Mouse (Mus musculus): ENCODE measurements around the gene Prkab2.

The Prkab2 gene

GRCm38 (mm10) chr3:97657655-97658411 lies at the start of gene Prkab2:
Prkab2 (plus strand) TSS chr3:97658193.
- peak; percentile 100 for DNase-seq (ENCODE audit: extremely low spot score, low spot score)

GRCm38 (mm10) chr3:97609201-97609844 lies 48.7 kb upstream of the Prkab2 start:
- no peak for DNase-seq (ENCODE audit: extremely low spot score, low spot score)

GRCm38 (mm10) chr3:97609845-97610410 lies 48.1 kb upstream of the Prkab2 start, which contains the start of gene Chd1l:
Chd1l (minus strand) TSS chr3:97610203.
- DNase-seq (ENCODE audit: extremely low spot score, low spot score) = peak; percentile 97

GRCm38 (mm10) chr3:97611021-97611420 lies 47.0 kb upstream of the Prkab2 start:
- DNase-seq (ENCODE audit: extremely low spot score, low spot score) = no peak

- DNase-seq (ENCODE audit: extremely low spot score, low spot score) = no peak
Observed at GRCm38 (mm10) chr3:97615154-97615553, 42.8 kb upstream of the Prkab2 start.

GRCm38 (mm10) chr3:97615933-97616332 lies 42.1 kb upstream of the Prkab2 start:
- no peak for DNase-seq (ENCODE audit: extremely low spot score, low spot score)

GRCm38 (mm10) chr3:97617091-97617825 lies 40.7 kb upstream of the Prkab2 start:
- no peak for DNase-seq (ENCODE audit: extremely low spot score, low spot score)

- DNase-seq (ENCODE audit: extremely low spot score, low spot score) = no peak
Observed at GRCm38 (mm10) chr3:97617899-97618298, 40.1 kb upstream of the Prkab2 start.

- no peak for DNase-seq (ENCODE audit: extremely low spot score, low spot score)
Observed at GRCm38 (mm10) chr3:97620657-97621056, 37.3 kb upstream of the Prkab2 start.

- no peak for DNase-seq (ENCODE audit: extremely low spot score, low spot score)
Observed at GRCm38 (mm10) chr3:97624611-97625010, 33.4 kb upstream of the Prkab2 start.

GRCm38 (mm10) chr3:97627893-97628292 lies 30.1 kb upstream of the Prkab2 start:
- DNase-seq (ENCODE audit: extremely low spot score, low spot score) = no peak

GRCm38 (mm10) chr3:97628391-97629001 lies 29.5 kb upstream of the Prkab2 start, which contains the start of gene Fmo5:
Fmo5 (plus strand) TSS chr3:97628804.
- DNase-seq (ENCODE audit: extremely low spot score, low spot score) = peak; percentile 19

- DNase-seq (ENCODE audit: extremely low spot score, low spot score) = no peak
Observed at GRCm38 (mm10) chr3:97629941-97630340, 28.1 kb upstream of the Prkab2 start.

- DNase-seq (ENCODE audit: extremely low spot score, low spot score) = no peak
Observed at GRCm38 (mm10) chr3:97630746-97631145, 27.2 kb upstream of the Prkab2 start.

GRCm38 (mm10) chr3:97631258-97631860 lies 26.6 kb upstream of the Prkab2 start:
- DNase-seq (ENCODE audit: extremely low spot score, low spot score) = no peak

- DNase-seq (ENCODE audit: extremely low spot score, low spot score) = no peak
Observed at GRCm38 (mm10) chr3:97633456-97633855, 24.5 kb upstream of the Prkab2 start.

- no peak for DNase-seq (ENCODE audit: extremely low spot score, low spot score)
Observed at GRCm38 (mm10) chr3:97634288-97634761, 23.7 kb upstream of the Prkab2 start.

- no peak for DNase-seq (ENCODE audit: extremely low spot score, low spot score)
Observed at GRCm38 (mm10) chr3:97641396-97641795, 16.6 kb upstream of the Prkab2 start.

GRCm38 (mm10) chr3:97642001-97642400 lies 16.0 kb upstream of the Prkab2 start:
- DNase-seq (ENCODE audit: extremely low spot score, low spot score) = no peak

- no peak for DNase-seq (ENCODE audit: extremely low spot score, low spot score)
Observed at GRCm38 (mm10) chr3:97648518-97648917, 9.5 kb upstream of the Prkab2 start.

- DNase-seq (ENCODE audit: extremely low spot score, low spot score) = no peak
Observed at GRCm38 (mm10) chr3:97649022-97649421, 9.0 kb upstream of the Prkab2 start.
